Mouse (Mus musculus): ENCODE measurements around the gene Tnnc2. TPM values are rescaled to one million over a fixed set of nuclear protein-coding genes. Genes with fewer than 3 reads are reported as not detected.

Tnnc2 gene
- total RNA-seq, 1 experiment from 2014 or later, result 1.6 TPM

Other genes with a start within 250 kb of the Tnnc2 start
- gene Wfdc2, start 217.6 kb downstream of the Tnnc2 start, total RNA-seq (2017), result 7.5 and 11.6 TPM in 2 replicates
- not detected in 2 replicates for gene Spint3, start 206.5 kb downstream of the Tnnc2 start, total RNA-seq (2017)
- gene Wfdc6a, start 194.5 kb downstream of the Tnnc2 start, total RNA-seq (2017), result not detected in 2 replicates
- not detected in 2 replicates for gene Eppin, start 186.4 kb downstream of the Tnnc2 start, total RNA-seq (2017)
- gene Wfdc6b, start 166.4 kb downstream of the Tnnc2 start, total RNA-seq (2017), result not detected in 2 replicates
- gene Wfdc8, start 166.3 kb downstream of the Tnnc2 start, total RNA-seq (2017), result not detected in 2 replicates
- not detected in 2 replicates for gene Wfdc16, start 141.2 kb downstream of the Tnnc2 start, total RNA-seq (2017)
- 3.5 TPM in 1 of 2 replicates, not detected in the other for gene Wfdc10, start 123.9 kb downstream of the Tnnc2 start, total RNA-seq (2017)
- not detected in 2 replicates for gene Wfdc9, start 123.4 kb downstream of the Tnnc2 start, total RNA-seq (2017)
- gene Wfdc11, start 105.9 kb downstream of the Tnnc2 start, total RNA-seq (2017), result not detected in 2 replicates
- not detected in 2 replicates for gene Wfdc13, start 94.9 kb downstream of the Tnnc2 start, total RNA-seq (2017)
- not detected in 2 replicates for gene Spint4, start 81.5 kb downstream of the Tnnc2 start, total RNA-seq (2017)
- gene Spint5, start 64.7 kb downstream of the Tnnc2 start, total RNA-seq (2017), result not detected in 2 replicates
- 1.6 and 1.9 TPM in 2 replicates for gene Wfdc3, start 34.0 kb downstream of the Tnnc2 start, total RNA-seq (2017)
- gene Dnttip1, start 34.0 kb downstream of the Tnnc2 start, total RNA-seq (2017), result 22.9 and 31.3 TPM in 2 replicates
- gene Ube2c, start 10.1 kb downstream of the Tnnc2 start, total RNA-seq (2017), result 60.3 and 131 TPM in 2 replicates
- gene Snx21, start 5.9 kb upstream of the Tnnc2 start, total RNA-seq (2017), result 2.0 and 2.2 TPM in 2 replicates
- gene Acot8, start 24.9 kb upstream of the Tnnc2 start, total RNA-seq (2017), result 7.5 and 28.1 TPM in 2 replicates
- gene Zswim3, start 25.1 kb upstream of the Tnnc2 start, total RNA-seq (2017), result 2.5 and 4.1 TPM in 2 replicates
- 1.9 and 2.4 TPM in 2 replicates for gene Zswim1, start 42.7 kb upstream of the Tnnc2 start, total RNA-seq (2017)
- gene Spata25, start 48.6 kb upstream of the Tnnc2 start, total RNA-seq (2017), result not detected in 2 replicates
- 53.0 and 74.2 TPM in 2 replicates for gene Ctsa, start 52.9 kb upstream of the Tnnc2 start, total RNA-seq (2017)
- gene Neurl2, start 53.5 kb upstream of the Tnnc2 start, total RNA-seq (2017), result 2.1 TPM in 1 of 2 replicates, not detected in the other
- 0.55 and 0.56 TPM in 2 replicates for gene Pltp, start 77.7 kb upstream of the Tnnc2 start, total RNA-seq (2017)
- gene Pcif1, start 99.3 kb upstream of the Tnnc2 start, total RNA-seq (2017), result 19.7 and 23.4 TPM in 2 replicates
- gene Zfp335, start 131.8 kb upstream of the Tnnc2 start, total RNA-seq (2017), result 6.6 and 10.5 TPM in 2 replicates
- gene Mmp9, start 160.8 kb upstream of the Tnnc2 start, total RNA-seq (2017), result 15.3 and 37.5 TPM in 2 replicates
- gene Slc12a5, start 180.8 kb upstream of the Tnnc2 start, total RNA-seq (2017), result 0.45 and 0.63 TPM in 2 replicates

Measured in hematopoietic stem cell, adult 5-6 weeks (primary cell).